Mouse (Mus musculus) hindbrain, postnatal 0 days (tissue): Measurements from ENCODE around the gene Smc6. TPM values are rescaled to one million over a fixed set of nuclear protein-coding genes. Genes with fewer than 3 reads are reported as not detected.

Experiments used
- ATAC-seq: fragments of 200-750 bp; cut with Nextera tagmentation; 2 replicates; pipeline ENCODE4 v1.8.0; 2017; ENCODE audit warnings: mild to moderate bottlenecking, moderate TSS enrichment, moderate library complexity
- DNase-seq: peaks from one replicate; pipeline ENCODE4 v3.0.0-alpha.2; 2015; ENCODE audit warnings: low spot score
- H3K27ac ChIP-seq: fragments of 300-500 bp; sonication (generic); 2 replicates; pipeline ENCODE4 v1.5.1; 2014; ENCODE audit warnings: mild to moderate bottlenecking
- H3K27me3 ChIP-seq: fragments of 300-500 bp; sonication (generic); 2 replicates; pipeline ENCODE4 v1.6.1; 2014; ENCODE audit warnings: low read length, mixed read lengths; ENCODE audit not compliant: insufficient read depth
- H3K36me3 ChIP-seq: fragments of 300-500 bp; sonication (generic); 2 replicates; pipeline ENCODE4 v1.6.1; 2014; ENCODE audit warnings: low read length, mixed read lengths; ENCODE audit not compliant: insufficient read depth
- H3K4me1 ChIP-seq: fragments of 300-500 bp; sonication (generic); 2 replicates; pipeline ENCODE4 v1.6.1; 2014; ENCODE audit warnings: antibody characterized with exemption, low read length, mixed read lengths; ENCODE audit not compliant: insufficient read depth
- H3K4me2 ChIP-seq: fragments of 300-500 bp; sonication (generic); 2 replicates; pipeline ENCODE4 v1.6.1; 2014; ENCODE audit warnings: low read depth, mild to moderate bottlenecking, low read length, moderate library complexity, mixed read lengths
- H3K4me3 ChIP-seq: fragments of 300-500 bp; sonication (generic); 2 replicates; pipeline ENCODE4 v1.5.1; 2014; ENCODE audit warnings: low read length
- H3K9ac ChIP-seq: fragments of 300-500 bp; sonication (generic); replicated peaks from 2 replicates; pipeline ENCODE4 v1.6.1; 2014; ENCODE audit warnings: mild to moderate bottlenecking, low read length, moderate library complexity, mixed read lengths
- H3K9me3 ChIP-seq: fragments of 300-500 bp; sonication (generic); 2 replicates; pipeline ENCODE4 v1.6.1; 2016; ENCODE audit warnings: low read length, mixed read lengths
- CTCF ChIP-seq: IDR thresholded peaks from 2 replicates; pipeline ENCODE4 v1.5.1; 2016; ENCODE audit warnings: antibody characterized with exemption, control low read depth, low read depth
- WGBS: fragments of 180-500 bp; shearing (Covaris S2); extraction: QIAGEN DNeasy Blood & Tissue Kit; methylation state at CpG from one replicate; pipeline ENCODE4 v1.1.7; 2014; 5-methylcytosine and 5-hydroxymethylcytosine counted together
- polyA plus RNA-seq: library from polyadenylated mRNA; unstranded; fragments of >200 nt; fragmentation: Nextera tagmentation; extraction: Ambion mirVana; gene quantifications from 2 replicates; pipeline ENCODE4 v1.2.1, GENCODE M21; 2015
- total RNA-seq: library from RNA; depleted of rRNA; stranded (reverse); fragments of >200 nt; gene quantifications from 2 replicates; pipeline ENCODE4 v1.2.3, GENCODE M21; 2014

Gene Smc6
- total and polyA plus RNA-seq, 2 experiments from 2014 or later = 22.1 to 115 TPM

DNA sequence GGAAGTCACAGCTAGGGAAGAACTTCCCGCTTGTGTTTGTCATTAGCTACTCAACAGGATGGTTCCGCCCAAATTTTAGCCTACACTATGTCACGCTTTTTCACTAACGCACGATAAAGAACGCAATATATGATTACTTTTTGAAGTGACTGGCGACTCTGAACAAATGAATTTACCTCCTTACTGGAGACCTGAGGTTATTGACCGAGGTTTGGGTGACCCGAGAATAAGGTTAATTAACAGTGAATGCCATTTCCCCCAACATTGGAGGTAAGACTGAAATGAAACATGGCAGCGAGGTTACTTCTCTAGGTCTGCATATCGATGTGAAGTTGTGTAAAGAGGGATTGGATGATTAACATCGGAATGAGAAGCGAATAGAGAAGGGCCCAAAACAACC is 791 bp upstream of the Smc6 start:
- peak overlapping the region; percentile 99 for H3K4me2 ChIP-seq
- H3K9ac ChIP-seq = peak overlapping the region; percentile 88; the same call in 1 of the 2 replicates
- 0 out of 2 replicates have a peak, but pooled peaks cover 6% of the 10 kb centered on the region for H3K4me1 ChIP-seq
- no peaks in the 10 kb centered on the region for H3K36me3 ChIP-seq
- no peaks in the 10 kb centered on the region for H3K27me3 ChIP-seq
- ATAC-seq = no peak
- H3K27ac ChIP-seq = no peak overlapping the region
- no peak for TF ChIP-seq CTCF
- H3K4me3 ChIP-seq = peak overlapping the region; percentile 88
- 4% methylated on average over 13 of the region's 13 CpGs for WGBS
- H3K9me3 ChIP-seq = no peaks in the 10 kb centered on the region
- no peak for DNase-seq

GRCm38 (mm10) chr12:11266282-11266985 is 748 bp downstream of the Smc6 start:
- H3K4me1 ChIP-seq = 0 out of 2 replicates have a peak, but pooled peaks cover 6% of the 10 kb centered on the region
- WGBS = under 1% methylated on average over 47 of the region's 51 CpGs
- ATAC-seq = peak; percentile 67
- peak overlapping the region; percentile 88 for H3K9ac ChIP-seq
- no peak for TF ChIP-seq CTCF
- H3K4me2 ChIP-seq = peak overlapping the region; percentile 99
- no peaks in the 10 kb centered on the region for H3K36me3 ChIP-seq
- H3K27me3 ChIP-seq = no peaks in the 10 kb centered on the region
- no peaks in the 10 kb centered on the region for H3K9me3 ChIP-seq
- peak; percentile 63 for DNase-seq
- H3K4me3 ChIP-seq = peak overlapping the region; percentile 88
- H3K27ac ChIP-seq = peak overlapping the region; percentile 90

GRCm38 (mm10) chr12:11267030-11267429 is 1.3 kb downstream of the Smc6 start:
- WGBS = under 1% methylated on average over 4 of the region's 4 CpGs
- Histone ChIP-seq H3K4me1 (0 out of 2 replicates have a peak, but pooled peaks cover 6% of the 10 kb centered on the region), H3K27ac (no peak overlapping the region), H3K36me3 (no peaks in the 10 kb centered on the region), H3K9ac (peak overlapping the region; percentile 88), H3K4me3 (peak overlapping the region; percentile 88), H3K9me3 (no peaks in the 10 kb centered on the region), H3K4me2 (peak overlapping the region; percentile 99), H3K27me3 (no peaks in the 10 kb centered on the region)
- no peak for TF ChIP-seq CTCF
- DNase-seq = no peak
- no peak for ATAC-seq

- WGBS = 91% methylated on average over 4 of the region's 4 CpGs
- no peak for ATAC-seq
- peaks cover 3% of the 10 kb centered on the region; the same call in 1 of the 2 replicates for H3K36me3 ChIP-seq
Measured at GRCm38 (mm10) chr12:11272568-11272967, 6.9 kb downstream of the Smc6 start.

DNA sequence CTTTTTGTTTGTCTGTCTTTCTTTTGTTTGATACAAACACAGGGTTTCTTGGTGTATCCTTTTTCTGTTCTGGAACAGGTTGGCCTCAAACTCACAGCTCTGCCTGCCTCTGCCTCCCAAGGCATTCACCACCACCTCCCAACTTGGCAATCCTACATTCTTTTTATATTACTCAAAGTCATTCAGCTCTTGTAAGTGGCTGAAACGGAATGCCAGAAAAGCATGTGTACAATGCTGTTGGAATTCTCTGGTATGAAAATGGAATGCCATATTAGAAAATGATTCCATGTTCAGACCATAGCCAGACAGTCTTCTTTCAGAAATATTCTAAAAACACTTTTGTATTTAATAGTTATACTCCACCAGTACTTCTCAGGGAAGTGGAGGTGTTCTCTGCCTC is 7.5 kb downstream of the Smc6 start:
- H3K9ac ChIP-seq = no peak overlapping the region
- DNase-seq (no peak), ATAC-seq (no peak)
- 83% methylated on average over 1 of the region's 1 CpGs for WGBS
- no peak for TF ChIP-seq CTCF
- no peaks in the 10 kb centered on the region for H3K27me3 ChIP-seq
- H3K4me3 ChIP-seq = no peak overlapping the region
- H3K9me3 ChIP-seq = no peaks in the 10 kb centered on the region
- H3K27ac ChIP-seq = no peak overlapping the region
- no peak overlapping the region for H3K4me2 ChIP-seq
- H3K36me3 ChIP-seq = peaks cover 5% of the 10 kb centered on the region
- H3K4me1 ChIP-seq = no peaks in the 10 kb centered on the region

More at GRCm38 (mm10) chr12:11272568-11272967, 6.9 kb downstream of the Smc6 start:
- no peak for TF ChIP-seq CTCF
- Histone ChIP-seq H3K4me2 (no peak overlapping the region), H3K9ac (no peak overlapping the region), H3K4me3 (no peak overlapping the region), H3K4me1 (0 out of 2 replicates have a peak, but pooled peaks cover 3% of the 10 kb centered on the region), H3K27ac (no peak overlapping the region), H3K27me3 (no peaks in the 10 kb centered on the region), H3K9me3 (no peaks in the 10 kb centered on the region)
- DNase-seq = no peak

- H3K4me1 ChIP-seq = no peaks in the 10 kb centered on the region
- no peak for TF ChIP-seq CTCF
- H3K9me3 ChIP-seq = no peaks in the 10 kb centered on the region
- no peak overlapping the region for H3K4me2 ChIP-seq
- H3K4me3 ChIP-seq = no peak overlapping the region
- 94% methylated on average over 2 of the region's 2 CpGs for WGBS
- H3K9ac ChIP-seq = no peak overlapping the region
- peaks cover 26% of the 10 kb centered on the region for H3K36me3 ChIP-seq
- no peak overlapping the region for H3K27ac ChIP-seq
- ATAC-seq (no peak), DNase-seq (no peak)
- no peaks in the 10 kb centered on the region for H3K27me3 ChIP-seq
Measured at GRCm38 (mm10) chr12:11276632-11277031, 10.9 kb downstream of the Smc6 start.

DNA sequence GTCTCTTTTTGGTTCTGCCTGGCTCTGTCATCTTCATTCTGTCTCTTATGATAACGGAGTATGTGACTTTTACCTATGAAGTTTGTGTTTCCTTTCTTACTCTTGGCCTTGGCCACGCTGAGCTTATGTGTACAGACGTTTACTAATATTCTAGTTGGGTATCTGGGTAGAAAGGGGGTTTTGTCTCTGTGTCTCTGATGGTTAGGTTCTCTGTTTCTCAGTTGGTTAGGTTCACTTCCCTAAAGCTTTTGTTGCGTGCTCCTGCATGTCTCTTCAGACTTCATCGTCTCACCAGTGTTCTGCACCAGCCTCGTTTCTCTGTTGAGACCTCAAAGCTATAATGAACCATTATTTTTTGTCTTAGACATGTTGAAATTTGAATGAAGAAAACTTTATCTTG is 11.5 kb downstream of the Smc6 start:
- WGBS = 89% methylated on average over 6 of the region's 6 CpGs
- Histone ChIP-seq H3K9ac (no peak overlapping the region), H3K4me1 (no peaks in the 10 kb centered on the region), H3K27ac (no peak overlapping the region), H3K27me3 (no peaks in the 10 kb centered on the region), H3K4me2 (no peak overlapping the region), H3K36me3 (peaks cover 26% of the 10 kb centered on the region), H3K9me3 (no peaks in the 10 kb centered on the region), H3K4me3 (no peak overlapping the region)
- no peak for DNase-seq
- ATAC-seq = no peak
- TF ChIP-seq CTCF = no peak
